Mouse (Mus musculus): ENCODE results near the gene Pard6b. TPM values are rescaled to one million over a fixed set of nuclear protein-coding genes. Genes with fewer than 3 reads are reported as not detected.

Pard6b gene
- total RNA-seq, 2 experiments from 2014 or later, result 3.3 to 4.6 TPM

Small RNAs within 50 kb of the gene (microRNA-seq; reads per million reads assigned to microRNA genes)
- gene Gm24327, result not detected

Other genes with a start within 250 kb of the Pard6b start
- gene Ptpn1, start 148.9 kb upstream of the Pard6b start, total RNA-seq (2021), result 10 to 100 TPM; 54.8 to 65.3 TPM
- under 1 TPM; 0.28 to 0.41 TPM for gene Ripor3, start 70.4 kb upstream of the Pard6b start, total RNA-seq (2021)
- gene Adnp, start 126.1 kb downstream of the Pard6b start, total RNA-seq (2021), result 100 to 1,000 TPM; 107 to 121 TPM
- 10 to 100 TPM; 32.4 to 39.9 TPM for gene Gm20716, start 149.4 kb downstream of the Pard6b start, total RNA-seq (2021)
- 10 to 100 TPM; 43.6 to 52.5 TPM for gene Dpm1, start 149.6 kb downstream of the Pard6b start, total RNA-seq (2021)
- gene Mocs3, start 149.6 kb downstream of the Pard6b start, total RNA-seq (2021), result 10 to 100 TPM; 14.5 to 16.6 TPM
- 10 to 100 TPM; 47.2 to 57.0 TPM for gene Kcng1, start 200.7 kb downstream of the Pard6b start, total RNA-seq (2021)

Measured in left cerebral cortex, postnatal 10 days (tissue).